Mouse (Mus musculus) embryonic facial prominence, embryonic 11.5 days (tissue): ENCODE data around the gene Kcnip4. TPM values are rescaled to one million over a fixed set of nuclear protein-coding genes. Genes with fewer than 3 reads are reported as not detected.

Source experiments
- ATAC-seq: fragments of 200-750 bp; cut with Nextera tagmentation; replicated peaks from 2 replicates; pipeline ENCODE4 v1.8.0; 2017; ENCODE audit warnings: low read depth; ENCODE audit not compliant: insufficient number of reproducible peaks, low FRiP score, low TSS enrichment
- DNase-seq: peaks from one replicate; pipeline ENCODE4 v3.0.0-alpha.2; 2015; ENCODE audit warnings: low spot score
- H3K27ac ChIP-seq: fragments of 300-500 bp; sonication (generic); replicated peaks from 2 replicates; pipeline ENCODE4 v1.5.1; 2014; ENCODE audit warnings: mild to moderate bottlenecking, low read depth, low read length, control low read depth
- H3K27me3 ChIP-seq: fragments of 300-500 bp; sonication (generic); 2 replicates; pipeline ENCODE4 v1.6.1; 2014; ENCODE audit warnings: mild to moderate bottlenecking, low read length, moderate library complexity, mixed read lengths; ENCODE audit not compliant: control insufficient read depth, insufficient read depth
- H3K36me3 ChIP-seq: fragments of 300-500 bp; sonication (generic); replicated peaks from 2 replicates; pipeline ENCODE4 v1.6.1; 2014; ENCODE audit warnings: low read depth, mild to moderate bottlenecking, low read length, moderate library complexity, mixed read lengths; ENCODE audit not compliant: control insufficient read depth, insufficient read depth
- H3K4me1 ChIP-seq: fragments of 300-500 bp; sonication (generic); 2 replicates; pipeline ENCODE4 v1.6.1; 2014; ENCODE audit warnings: low read length, mixed read lengths; ENCODE audit not compliant: control insufficient read depth, insufficient read depth
- H3K4me2 ChIP-seq: fragments of 300-500 bp; sonication (generic); 2 replicates; pipeline ENCODE4 v1.6.1; 2014; ENCODE audit warnings: low read depth, mild to moderate bottlenecking, control low read depth, low read length, moderate library complexity
- H3K4me3 ChIP-seq: fragments of 300-500 bp; sonication (generic); 2 replicates; pipeline ENCODE4 v1.5.1; 2014; ENCODE audit warnings: low read depth, low read length, control low read depth
- H3K9ac ChIP-seq: fragments of 300-500 bp; sonication (generic); replicated peaks from 2 replicates; pipeline ENCODE4 v1.6.1; 2014; ENCODE audit warnings: mild to moderate bottlenecking, control low read depth, low read length
- H3K9me3 ChIP-seq: fragments of 300-500 bp; sonication (generic); replicated peaks from 2 replicates; pipeline ENCODE4 v1.6.1; 2016; ENCODE audit warnings: mild to moderate bottlenecking, low read length, inconsistent platforms, mixed read lengths; ENCODE audit not compliant: control insufficient read depth
- WGBS: fragments of 180-500 bp; shearing (Covaris S2); extraction: QIAGEN DNeasy Blood & Tissue Kit; methylation state at CpG from one replicate; pipeline ENCODE4 v1.1.7; 2014; 5-methylcytosine and 5-hydroxymethylcytosine counted together
- polyA plus RNA-seq: library from polyadenylated mRNA; unstranded; fragments of >200 nt; fragmentation: Nextera tagmentation; extraction: Ambion mirVana; gene quantifications from 2 replicates; pipeline ENCODE4 v1.2.1, GENCODE M21; 2014

The Kcnip4 gene
- polyA plus RNA-seq, 1 experiment from 2014 or later: 2.9 TPM

DNA sequence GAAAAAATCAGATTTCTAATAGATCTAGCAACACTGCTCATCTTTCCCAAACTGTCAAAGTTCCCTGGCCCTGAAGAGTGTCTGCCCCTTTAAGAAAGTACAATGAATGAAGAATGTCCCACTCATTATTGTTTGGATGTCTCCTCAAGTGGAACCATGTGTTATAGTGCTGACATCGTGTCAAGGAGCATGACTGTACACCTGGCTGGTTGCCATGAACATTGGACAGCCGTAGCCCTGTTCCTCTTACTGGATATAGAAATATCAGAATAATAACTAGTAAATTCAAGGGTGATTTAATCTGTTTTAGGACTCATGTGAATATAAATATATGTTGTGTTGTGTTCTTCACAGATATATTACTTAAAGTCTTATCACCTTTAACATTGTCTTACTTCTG is 87.5 kb downstream of the Kcnip4 start:
- DNase-seq (no peak), ATAC-seq (no peak)
- Histone ChIP-seq H3K27ac (no peak overlapping the region), H3K27me3 (no peaks in the 10 kb centered on the region), H3K9me3 (no peaks in the 10 kb centered on the region), H3K4me1 (no peaks in the 10 kb centered on the region), H3K4me2 (no peak overlapping the region), H3K9ac (no peak overlapping the region), H3K4me3 (no peak overlapping the region), H3K36me3 (no peaks in the 10 kb centered on the region)
- WGBS: 72% methylated on average over 2 of the region's 2 CpGs

DNA sequence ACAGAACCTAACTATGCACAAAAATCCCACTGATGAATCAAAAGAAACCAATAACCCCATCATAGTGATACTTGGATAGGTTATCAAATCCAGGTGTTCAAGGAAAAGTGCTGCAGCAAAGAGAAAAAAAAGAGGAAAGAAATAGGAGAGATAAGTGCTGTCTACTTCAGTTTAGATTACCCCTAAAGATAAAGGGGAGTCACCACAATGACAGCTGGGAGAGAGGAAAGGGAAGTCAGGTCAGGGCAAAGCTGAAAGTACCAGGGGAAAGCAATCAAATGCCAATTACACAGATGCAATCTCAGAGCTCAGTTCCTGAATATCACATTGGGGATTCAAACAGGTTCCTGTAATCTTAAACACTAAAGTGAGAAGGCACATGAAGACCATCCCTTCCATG is 97.0 kb downstream of the Kcnip4 start:
- no peak for DNase-seq
- no peaks in the 10 kb centered on the region for H3K4me1 ChIP-seq
- no peaks in the 10 kb centered on the region for H3K9me3 ChIP-seq
- no peak overlapping the region for H3K4me3 ChIP-seq
- H3K9ac ChIP-seq: no peak overlapping the region
- no peak overlapping the region for H3K27ac ChIP-seq
- ATAC-seq: no peak
- no peak overlapping the region for H3K4me2 ChIP-seq
- H3K27me3 ChIP-seq: no peaks in the 10 kb centered on the region
- no peaks in the 10 kb centered on the region for H3K36me3 ChIP-seq

DNA sequence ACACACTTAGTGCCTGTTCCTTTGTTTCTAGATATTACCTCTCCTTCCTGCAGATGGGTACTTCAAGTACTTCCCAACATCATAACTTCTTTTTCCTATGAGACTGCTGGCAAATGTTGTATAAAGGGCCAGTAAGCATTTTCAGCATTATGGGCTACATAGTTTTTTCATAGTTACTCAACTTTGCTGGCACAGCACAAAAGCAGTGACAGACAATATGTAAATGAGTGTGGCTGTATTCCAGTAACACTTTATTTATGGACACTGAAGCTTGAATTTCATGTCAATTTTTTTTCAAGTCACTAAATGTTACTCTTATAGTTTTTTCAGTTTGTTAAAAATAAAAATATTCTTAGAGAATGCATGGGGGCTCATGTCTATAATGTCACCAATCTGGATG is 105.0 kb downstream of the Kcnip4 start:
- Histone ChIP-seq H3K4me3 (no peak overlapping the region), H3K27ac (no peak overlapping the region), H3K27me3 (no peaks in the 10 kb centered on the region), H3K36me3 (no peaks in the 10 kb centered on the region), H3K9me3 (no peaks in the 10 kb centered on the region), H3K4me1 (no peaks in the 10 kb centered on the region), H3K4me2 (no peak overlapping the region), H3K9ac (no peak overlapping the region)
- DNase-seq (no peak), ATAC-seq (no peak)

DNA sequence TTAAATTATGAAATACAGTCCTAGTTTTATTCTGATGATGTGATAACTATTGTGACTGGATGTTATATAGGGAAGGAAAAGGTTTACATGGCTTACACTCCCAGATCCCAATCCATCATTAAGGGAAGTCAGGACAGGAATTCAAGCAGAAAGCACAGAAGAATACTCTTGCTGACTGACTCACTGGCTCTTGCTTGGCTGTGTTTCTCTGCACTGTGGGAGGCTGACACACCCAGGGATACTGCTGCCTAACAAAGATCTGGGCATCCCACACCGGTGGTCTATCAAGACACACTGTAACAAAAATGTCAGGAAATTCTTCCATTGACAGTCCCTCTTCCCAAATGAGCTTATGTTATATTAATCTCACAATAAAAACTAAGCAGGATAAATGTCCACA is 116.4 kb downstream of the Kcnip4 start:
- no peak overlapping the region for H3K4me3 ChIP-seq
- no peaks in the 10 kb centered on the region for H3K4me1 ChIP-seq
- no peaks in the 10 kb centered on the region for H3K9me3 ChIP-seq
- no peak for DNase-seq
- no peak overlapping the region for H3K9ac ChIP-seq
- no peaks in the 10 kb centered on the region for H3K36me3 ChIP-seq
- WGBS: 75% methylated on average over 1 of the region's 1 CpGs
- no peak overlapping the region for H3K27ac ChIP-seq
- H3K27me3 ChIP-seq: no peaks in the 10 kb centered on the region
- no peak for ATAC-seq
- H3K4me2 ChIP-seq: no peak overlapping the region

DNA sequence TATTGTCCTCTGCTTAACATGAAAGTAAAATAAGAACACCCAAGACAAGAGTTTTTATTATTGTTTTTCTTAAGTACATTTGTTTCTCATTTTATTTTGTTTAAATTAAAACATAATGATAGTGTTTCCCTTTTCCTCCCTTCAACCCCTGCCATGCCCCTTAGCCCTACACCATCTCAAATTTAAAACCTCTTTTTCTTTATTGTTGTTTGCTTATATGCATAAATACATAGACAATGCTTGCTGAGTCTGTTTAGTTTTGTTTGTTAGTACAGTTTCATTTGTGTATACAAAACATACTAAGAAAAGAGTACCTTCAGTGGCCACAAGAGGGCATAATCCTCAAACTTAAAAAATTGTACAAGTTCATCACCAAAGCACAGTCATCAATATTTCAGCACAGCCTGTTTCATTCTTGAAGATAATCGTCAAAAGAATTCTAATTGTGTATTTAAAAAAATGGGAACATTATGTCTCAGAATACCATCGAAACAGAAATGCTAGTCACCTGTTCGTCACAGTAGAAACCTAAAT is 154.1 kb downstream of the Kcnip4 start:
- H3K4me3 ChIP-seq: no peak overlapping the region
- ATAC-seq: no peak

DNA sequence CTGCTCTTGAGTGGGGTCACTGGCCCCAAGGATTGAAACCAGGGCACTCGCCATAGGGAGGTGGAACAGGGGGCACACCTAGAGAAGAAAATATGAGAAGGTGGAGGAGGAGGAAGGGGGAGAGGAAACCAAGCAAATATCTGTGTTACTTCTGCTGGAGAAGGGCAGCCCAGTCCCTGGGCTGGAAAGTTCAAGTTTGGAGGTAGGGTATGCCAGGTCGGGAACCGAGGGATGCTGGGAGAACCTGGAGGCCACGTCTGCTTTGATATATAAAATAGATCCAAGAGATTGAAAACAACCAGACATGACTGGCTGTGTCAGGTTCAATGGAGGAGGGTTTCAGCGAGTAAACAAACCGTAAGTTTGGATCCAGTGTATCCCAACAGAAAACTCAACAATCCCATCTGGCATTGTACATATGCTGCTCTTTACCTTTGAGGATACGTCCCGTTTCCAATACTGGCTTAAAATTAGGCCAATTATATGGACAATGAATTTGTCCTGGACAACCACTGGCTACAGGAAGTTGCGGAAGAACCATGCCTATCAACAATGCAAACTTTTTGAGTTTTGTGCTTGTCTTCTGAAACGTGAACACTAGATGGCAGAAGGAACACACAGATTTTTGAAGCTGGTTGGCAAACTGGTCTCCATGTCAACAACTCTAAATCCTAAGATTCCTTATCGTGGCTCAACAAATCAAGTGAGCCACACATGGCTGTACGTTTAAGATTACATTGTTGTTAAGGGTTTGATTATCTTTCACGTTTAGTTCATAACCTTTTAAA is 155.9 kb downstream of the Kcnip4 start:
- Histone ChIP-seq H3K4me2 (no peak overlapping the region), H3K4me1 (no peaks in the 10 kb centered on the region), H3K27me3 (no peaks in the 10 kb centered on the region), H3K27ac (no peak overlapping the region), H3K36me3 (no peaks in the 10 kb centered on the region), H3K9ac (no peak overlapping the region), H3K4me3 (no peak overlapping the region), H3K9me3 (no peaks in the 10 kb centered on the region)
- peak; percentile 71 for DNase-seq
- no peak; the same call in 1 of the 2 replicates for ATAC-seq
- WGBS: 46% methylated on average over 13 of the region's 13 CpGs

More for the DNA sequence above, 154.1 kb downstream of the Kcnip4 start:
- no peaks in the 10 kb centered on the region for H3K36me3 ChIP-seq
- H3K9me3 ChIP-seq: no peaks in the 10 kb centered on the region
- H3K9ac ChIP-seq: no peak overlapping the region
- peak; percentile 74 for DNase-seq
- H3K27me3 ChIP-seq: no peaks in the 10 kb centered on the region
- H3K4me1 ChIP-seq: no peaks in the 10 kb centered on the region
- no peak overlapping the region for H3K4me2 ChIP-seq
- H3K27ac ChIP-seq: no peak overlapping the region
- 51% methylated on average over 3 of the region's 3 CpGs for WGBS

DNA sequence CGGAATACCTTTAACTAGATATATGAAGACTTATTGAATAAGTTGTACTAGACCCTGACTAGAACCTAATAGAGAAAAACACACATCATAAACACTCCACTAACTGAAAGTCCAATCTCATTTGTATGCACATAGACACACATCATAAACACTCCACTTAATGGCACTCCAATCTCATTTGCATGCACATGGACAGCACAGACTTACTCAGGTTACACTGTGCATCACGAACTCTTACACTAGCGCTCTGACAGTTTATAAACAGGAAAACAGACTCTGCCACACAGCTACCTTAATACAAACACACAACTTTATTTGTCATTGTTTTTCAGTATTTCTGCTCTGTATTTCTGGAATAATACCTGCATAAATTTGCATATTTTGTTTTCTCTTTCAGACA is 168.3 kb downstream of the Kcnip4 start:
- 71% methylated on average over 3 of the region's 3 CpGs for WGBS
- H3K9ac ChIP-seq: no peak overlapping the region
- no peaks in the 10 kb centered on the region for H3K36me3 ChIP-seq
- ATAC-seq: no peak
- no peak overlapping the region for H3K27ac ChIP-seq
- no peaks in the 10 kb centered on the region for H3K9me3 ChIP-seq
- no peak overlapping the region for H3K4me2 ChIP-seq
- no peak for DNase-seq
- H3K4me1 ChIP-seq: no peaks in the 10 kb centered on the region
- no peaks in the 10 kb centered on the region for H3K27me3 ChIP-seq
- no peak overlapping the region for H3K4me3 ChIP-seq

DNA sequence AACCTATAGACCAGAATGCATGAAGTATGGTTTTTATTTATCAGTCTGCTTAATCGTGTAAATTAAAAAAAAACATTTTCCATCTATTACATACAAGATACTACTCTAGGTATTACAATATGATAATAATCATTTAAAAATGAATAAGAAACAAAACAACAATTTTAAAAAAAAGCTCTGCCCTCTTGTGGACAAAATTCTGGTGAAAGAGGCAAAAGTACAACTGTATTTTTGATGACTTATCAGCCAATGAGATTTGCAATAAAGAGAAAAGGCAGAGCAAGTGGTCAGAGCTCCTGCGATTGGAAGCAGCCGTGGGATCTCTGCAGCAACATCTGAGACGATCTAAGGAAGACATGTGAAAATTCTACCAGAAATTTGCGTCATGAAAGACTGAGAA is 172.6 kb downstream of the Kcnip4 start:
- no peaks in the 10 kb centered on the region for H3K36me3 ChIP-seq
- no peak overlapping the region for H3K27ac ChIP-seq
- H3K9me3 ChIP-seq: no peaks in the 10 kb centered on the region
- DNase-seq: no peak
- H3K4me1 ChIP-seq: no peaks in the 10 kb centered on the region
- H3K9ac ChIP-seq: no peak overlapping the region
- WGBS: 73% methylated on average over 5 of the region's 5 CpGs
- H3K4me3 ChIP-seq: no peak overlapping the region
- no peaks in the 10 kb centered on the region for H3K27me3 ChIP-seq
- ATAC-seq: no peak
- H3K4me2 ChIP-seq: no peak overlapping the region
